Mouse (Mus musculus) monocyte, adult 2 months (primary cell): ENCODE data around the gene Pip4k2b.
"Not testable (repeated sequence)": the region's sequence is repeated elsewhere in the genome, so short reads cannot be mapped to it uniquely, and the experiment has no call there.

Source experiments
- DNase-seq, 2 experiments: peaks; one replicate each; pipeline ENCODE4 v3.0.0; 2022; ENCODE audit warnings: low spot score in 2 of 2, low read depth in 1 of 2

Pip4k2b gene

DNA sequence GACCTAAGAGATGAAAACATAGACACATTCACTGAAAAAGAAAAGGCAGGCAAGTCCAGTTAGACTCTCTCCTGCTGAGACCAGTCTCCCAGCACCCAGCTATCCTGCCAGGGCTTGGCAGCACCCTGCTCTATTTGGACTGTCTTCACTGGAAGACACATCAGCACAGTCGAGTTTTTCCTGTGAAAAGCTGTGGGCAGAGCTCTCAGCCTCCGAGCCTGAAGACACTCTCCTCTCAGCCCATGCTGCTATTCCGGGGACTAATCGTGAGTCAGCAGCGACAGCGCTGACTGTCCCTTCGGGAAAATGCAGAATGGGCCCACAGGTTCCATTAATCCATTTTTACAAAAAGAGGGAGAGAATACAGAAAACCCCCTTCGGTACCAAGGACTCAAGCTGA is 8.8 kb upstream of the Pip4k2b start:
- no peak for DNase-seq

DNA sequence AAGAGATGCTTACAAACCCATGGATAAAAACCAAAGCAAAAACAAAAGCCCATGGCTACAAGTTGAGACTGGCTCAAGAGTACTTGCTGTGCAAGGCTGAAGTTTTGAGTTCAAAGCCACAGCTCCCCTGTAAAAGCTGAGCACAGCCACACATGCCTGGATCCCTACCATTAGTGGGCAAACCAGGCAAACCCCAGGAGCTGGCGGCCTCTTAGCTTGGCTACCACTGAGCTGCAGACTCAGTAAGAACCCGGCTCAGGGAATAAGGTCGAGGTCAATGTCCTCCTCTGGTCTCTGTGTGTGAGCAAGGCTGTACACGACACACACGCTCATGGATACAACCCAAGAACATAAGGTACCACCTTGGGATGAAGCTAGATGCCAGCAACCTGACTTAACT is 4.0 kb upstream of the Pip4k2b start:
- no peak for DNase-seq

DNA sequence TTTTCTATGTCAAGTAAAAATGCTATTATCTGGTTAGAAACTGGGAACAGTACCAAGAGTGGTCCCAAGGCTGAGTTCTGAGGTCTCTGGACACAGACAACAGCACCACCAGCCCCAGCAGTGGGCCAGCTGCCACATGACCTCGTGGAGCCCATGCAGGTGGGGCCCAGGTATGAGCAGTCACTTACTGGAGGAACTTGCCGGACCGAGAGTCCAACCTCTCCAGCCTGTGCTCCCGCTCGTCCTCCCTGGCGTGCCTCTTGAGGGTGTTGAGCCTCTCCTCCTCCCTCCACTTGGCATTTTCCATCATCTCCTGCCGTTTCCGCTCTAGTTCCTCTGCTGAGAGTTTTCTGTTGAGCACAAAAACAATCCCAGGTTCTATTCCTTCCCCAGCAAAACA is 3.3 kb upstream of the Pip4k2b start:
- DNase-seq, result no peak

DNA sequence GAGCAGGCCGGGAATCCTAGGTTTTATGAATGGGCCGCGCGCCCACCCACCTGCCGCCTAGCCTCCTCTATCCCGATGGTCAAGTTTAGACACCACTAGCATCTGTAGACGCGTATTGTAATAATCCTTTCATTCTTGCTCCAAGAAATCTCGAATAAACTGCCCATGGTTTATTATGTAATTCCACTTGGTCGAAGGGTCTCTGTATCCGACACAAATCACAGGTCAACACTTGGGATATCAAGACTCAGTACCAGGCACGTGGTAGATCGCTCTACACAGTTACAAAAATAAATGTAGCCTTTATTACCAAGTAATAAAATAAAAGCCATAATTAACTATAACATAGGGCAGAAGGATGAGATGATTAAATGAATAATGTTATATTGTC is 822 bp upstream of the Pip4k2b start:
- no peak for DNase-seq

DNA sequence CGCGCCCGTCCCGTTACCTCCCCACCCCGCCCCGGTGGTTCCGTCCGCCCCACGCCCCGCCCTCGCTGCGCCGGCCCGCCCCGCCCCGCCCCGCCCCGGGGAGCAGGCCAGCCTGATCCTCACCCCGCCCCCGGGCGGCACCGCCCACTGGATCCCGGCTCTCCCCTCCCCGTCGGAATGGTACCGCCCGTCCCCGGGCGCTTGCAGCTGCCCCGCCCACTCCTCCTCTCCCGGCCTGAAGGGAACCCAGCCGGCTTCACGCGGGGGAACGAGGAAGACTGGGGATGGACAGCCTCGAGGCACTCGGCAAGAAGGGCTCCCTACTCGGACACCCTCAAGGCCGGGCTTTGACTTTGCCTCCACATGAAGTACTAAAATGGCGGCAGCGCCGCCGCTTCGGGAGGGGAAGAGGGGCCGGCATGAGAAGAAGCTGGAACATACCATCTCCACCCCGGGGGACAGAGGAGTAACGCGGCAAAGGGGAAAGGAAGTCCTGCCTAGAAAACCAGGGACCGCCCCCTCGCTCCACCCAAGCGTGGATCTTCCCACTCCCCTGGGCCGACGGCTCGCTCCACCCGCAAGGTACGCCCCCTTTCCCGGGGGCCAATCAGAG is 320 bp upstream of the Pip4k2b start:
- peak; percentile 95 to 96 for DNase-seq

DNA sequence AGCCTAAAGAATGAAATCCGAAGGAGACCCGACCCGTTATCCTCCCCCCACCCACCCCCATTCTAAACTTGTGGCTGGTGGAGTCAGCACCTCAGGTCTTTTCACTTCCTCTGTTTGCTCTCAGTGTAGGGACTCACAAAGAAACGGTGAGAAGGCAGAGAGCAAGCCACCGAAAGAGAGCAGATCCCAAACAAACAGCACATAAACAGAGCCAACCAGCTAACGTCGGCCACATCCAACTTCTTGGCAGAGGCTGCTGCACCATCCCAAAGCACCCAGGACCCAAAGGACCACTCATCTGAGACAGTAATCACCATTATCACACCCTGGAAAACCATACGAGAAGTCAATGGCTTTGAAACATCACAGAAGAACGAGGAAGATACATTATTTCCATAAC is 1.1 kb downstream of the Pip4k2b start:
- DNase-seq, result no peak

DNA sequence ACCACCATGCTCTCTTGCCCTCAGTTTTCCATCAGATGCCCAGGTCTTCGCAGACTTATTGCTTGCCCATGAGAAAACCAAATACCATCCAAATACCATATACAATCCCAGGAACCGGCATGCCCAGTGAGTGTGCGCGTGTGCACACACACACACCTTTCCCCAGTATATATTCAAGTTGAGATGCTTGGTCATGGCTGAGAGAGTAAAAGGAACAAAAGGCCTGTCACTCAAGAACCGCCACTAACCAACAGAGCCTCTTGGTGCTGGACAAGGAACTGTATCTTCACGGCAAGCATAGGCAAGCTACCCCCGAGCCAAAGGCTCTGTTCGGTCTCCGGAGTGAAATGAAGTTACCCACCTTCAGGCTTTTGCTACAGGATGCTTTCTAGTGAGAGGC is 1.9 kb downstream of the Pip4k2b start:
- no peak for DNase-seq

DNA sequence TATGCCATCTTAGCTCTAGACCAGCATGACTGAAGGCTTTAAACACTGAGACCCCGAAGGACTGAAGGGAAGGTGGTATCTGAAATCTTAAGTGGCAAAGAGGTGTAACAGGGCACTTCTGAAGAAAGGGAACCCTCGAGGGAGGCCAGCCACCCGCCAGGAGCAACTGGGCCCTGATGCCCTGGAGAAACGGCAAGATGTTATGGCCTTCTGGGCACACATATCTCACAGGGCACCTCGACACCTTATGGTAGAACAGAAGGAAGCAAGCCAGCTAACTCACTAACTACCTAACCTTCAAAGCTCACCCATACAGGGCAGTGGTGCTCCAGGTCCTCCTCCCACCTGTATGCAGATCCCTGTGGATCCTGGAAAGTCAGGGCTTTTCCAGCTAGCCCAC is 2.3 kb downstream of the Pip4k2b start:
- DNase-seq, result no peak

DNA sequence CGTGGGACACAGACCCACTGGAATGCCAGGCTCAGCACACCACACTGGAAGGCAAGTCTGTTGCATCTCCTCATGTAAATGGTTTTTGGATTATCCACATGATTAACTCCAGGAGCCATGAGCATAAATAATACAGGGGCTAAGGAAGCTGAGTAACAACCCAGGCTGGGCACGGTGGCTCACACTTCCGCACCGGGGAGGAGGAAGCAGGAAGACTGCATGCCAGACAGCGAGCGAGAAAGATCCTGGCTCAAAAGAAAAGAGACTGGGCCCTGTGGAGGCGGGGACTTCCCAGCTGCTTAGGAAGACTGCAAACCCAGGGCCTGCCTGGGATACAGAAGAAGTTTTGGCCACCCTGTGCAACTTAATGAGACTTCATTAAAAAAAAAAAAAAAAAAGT is 4.3 kb downstream of the Pip4k2b start:
- DNase-seq, result no peak

DNA sequence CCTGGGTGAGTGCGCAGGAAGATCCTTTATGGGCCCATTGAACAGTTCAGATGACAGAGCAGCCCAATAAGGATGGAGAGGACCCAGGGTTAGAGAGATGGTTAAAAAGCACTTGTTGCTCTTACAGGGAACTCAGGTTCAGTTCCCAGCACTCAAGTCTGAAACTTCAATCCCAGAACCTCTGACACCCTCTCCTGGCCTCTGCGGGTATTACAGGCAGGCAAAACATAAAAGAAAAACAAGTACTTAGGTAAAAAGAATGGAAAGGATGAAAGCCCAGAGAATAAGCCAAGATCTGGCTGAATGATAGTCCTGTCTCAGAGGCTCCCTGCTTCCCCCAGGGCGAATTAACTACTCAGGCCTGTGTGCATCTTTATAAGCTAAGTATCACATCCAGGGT is 5.3 kb downstream of the Pip4k2b start:
- DNase-seq, result no peak

DNA sequence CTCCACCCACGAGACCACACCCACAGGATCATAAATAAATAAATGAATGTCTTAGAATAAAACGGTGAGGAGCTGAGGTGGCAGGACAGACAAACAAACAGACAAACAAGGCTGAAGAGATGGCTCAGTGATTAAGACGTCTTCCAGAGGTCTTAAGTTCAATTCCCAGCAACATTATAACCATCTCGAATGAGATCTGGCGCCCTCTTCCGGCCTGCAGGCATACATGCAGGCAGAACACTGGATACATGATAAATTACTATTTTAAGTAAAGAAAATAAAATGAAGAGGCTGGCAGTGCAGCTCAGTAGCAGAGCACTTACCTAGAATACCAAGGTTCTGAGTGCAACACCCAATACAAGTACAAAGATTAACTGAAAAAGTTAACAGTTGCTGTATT is 5.8 kb downstream of the Pip4k2b start:
- no peak for DNase-seq

DNA sequence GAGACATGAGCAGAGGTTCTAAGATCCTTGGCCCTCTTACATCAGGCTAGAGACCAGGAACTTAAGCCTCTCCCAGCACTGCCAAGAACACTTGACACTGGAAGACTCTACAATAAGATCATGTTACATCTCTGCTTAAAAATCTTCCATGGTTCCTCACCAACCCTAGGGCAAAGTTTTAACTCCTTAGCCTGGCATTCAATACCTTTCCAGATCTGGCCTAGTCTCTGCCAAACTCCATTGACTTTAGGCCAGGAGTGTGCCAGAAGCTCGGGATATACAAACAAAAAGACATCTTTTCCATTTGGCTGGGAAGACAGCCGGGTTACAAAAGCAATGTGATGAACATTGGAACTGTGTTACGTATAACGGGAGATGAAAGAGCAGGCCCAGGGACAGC is 6.9 kb downstream of the Pip4k2b start:
- DNase-seq, result no peak

DNA sequence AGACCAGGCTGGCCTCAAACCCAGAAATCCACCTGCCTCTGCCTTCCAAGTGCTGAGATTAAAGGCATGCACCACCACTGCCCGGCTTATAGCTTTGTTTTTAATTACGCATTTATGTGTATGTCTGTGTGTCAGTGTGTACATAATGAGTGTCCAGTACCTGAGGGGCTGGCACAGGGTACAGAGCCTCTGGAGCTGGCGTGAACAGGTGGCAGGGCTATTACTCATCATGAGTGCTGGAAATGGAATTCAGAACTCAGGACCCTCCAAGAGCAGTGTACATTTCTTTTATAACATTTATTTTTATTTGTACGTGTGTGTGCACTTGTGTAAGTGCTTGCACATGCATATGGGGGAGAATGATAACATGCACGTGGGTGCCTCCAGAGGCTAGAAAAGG is 7.9 kb downstream of the Pip4k2b start:
- DNase-seq, result no peak

DNA sequence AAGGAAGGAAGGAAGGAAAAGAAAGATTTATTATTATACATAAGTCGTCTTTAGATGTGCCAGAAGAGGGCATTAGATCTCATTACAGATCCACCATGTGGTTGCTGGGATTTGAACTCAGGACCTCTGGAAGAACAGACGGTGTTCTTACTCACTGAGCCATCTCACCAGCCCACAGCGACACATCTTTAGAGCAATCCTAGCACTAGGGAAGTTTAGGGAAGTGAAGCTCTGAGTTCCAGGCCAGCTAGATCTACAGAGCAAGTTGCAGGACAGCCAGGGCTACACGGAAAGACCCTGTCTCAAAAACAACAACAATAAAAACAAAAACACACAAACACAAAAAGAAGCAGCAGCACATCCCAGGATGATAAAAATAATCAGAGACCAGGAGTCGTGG is 9.7 kb downstream of the Pip4k2b start:
- not testable (repeated sequence) for DNase-seq

DNA sequence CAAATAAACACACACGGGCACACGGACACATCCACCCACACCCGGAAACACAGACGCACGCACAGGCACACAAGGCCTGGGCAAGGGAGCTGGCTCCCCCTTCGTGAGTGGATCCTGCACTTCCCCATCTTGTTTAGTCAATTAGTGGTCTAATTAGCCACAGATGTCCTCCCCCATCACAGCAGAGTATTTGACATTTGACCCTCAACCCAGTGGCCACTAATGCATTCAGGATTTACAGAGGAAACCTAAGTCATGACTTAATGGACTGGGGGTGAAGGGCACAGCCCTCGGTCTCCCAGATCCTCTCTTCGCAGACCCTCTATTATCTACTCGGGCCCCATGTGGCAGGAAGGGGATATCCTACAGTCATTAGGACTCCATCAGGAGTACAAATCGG is 10.8 kb downstream of the Pip4k2b start:
- DNase-seq, result no peak

DNA sequence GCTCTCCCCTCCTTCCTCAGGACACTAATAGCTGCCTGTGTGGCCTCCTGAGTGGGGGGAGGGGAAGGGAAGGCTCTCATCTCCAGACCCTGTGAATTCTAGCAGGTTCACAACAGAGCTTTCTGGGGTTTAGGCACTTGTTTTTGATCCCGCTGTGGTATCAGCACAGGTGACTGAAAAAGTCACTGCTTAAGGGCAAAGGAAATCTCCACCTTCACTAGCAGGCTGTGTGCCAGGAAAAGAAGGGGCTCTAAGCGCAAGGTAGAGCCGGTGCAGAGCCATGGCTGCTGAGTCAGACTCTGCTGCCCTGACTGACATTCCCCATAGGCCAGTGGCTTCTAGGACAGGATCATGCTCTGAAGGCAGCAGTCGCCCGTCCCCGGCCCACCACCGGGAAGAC is 15.8 kb downstream of the Pip4k2b start:
- DNase-seq, result no peak

DNA sequence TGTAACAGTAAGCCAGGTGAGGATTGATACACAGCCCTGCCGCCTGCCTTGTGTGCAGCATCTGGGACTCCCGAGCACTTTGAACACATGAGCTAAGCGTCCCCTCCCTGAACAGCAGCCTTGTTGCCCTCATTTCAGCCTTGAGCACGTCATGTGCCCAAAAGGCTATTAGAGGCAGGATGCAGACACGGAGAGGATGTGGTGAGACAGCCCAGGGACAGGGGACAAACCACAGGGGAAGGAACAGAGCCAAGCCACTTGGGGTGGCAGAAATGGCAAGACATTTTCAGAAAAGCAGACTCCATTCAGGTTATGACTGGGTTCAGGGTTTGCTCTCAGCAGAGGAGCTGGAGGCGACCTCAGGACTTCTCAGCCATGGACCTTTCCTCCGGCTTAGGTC is 16.2 kb downstream of the Pip4k2b start:
- no peak for DNase-seq

DNA sequence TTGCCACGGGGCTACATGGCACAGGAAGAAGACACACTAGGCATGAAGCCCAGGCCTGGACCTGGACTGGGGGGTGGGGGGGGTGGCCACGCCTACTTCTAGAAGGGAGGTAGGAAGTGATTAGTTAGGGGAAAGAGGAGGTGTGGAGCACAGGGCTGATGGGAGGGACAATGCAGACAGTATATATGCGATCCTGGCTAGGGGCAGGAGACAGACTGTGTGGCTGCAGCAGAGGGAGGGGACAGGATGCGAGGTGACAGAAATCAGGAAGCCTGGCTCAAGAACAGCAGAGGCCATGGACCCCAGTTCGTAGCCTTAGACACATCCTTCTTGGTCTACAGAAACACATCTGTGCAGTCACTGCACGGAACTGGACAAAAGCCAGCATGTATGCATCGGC is 20.8 kb downstream of the Pip4k2b start:
- no peak for DNase-seq

DNA sequence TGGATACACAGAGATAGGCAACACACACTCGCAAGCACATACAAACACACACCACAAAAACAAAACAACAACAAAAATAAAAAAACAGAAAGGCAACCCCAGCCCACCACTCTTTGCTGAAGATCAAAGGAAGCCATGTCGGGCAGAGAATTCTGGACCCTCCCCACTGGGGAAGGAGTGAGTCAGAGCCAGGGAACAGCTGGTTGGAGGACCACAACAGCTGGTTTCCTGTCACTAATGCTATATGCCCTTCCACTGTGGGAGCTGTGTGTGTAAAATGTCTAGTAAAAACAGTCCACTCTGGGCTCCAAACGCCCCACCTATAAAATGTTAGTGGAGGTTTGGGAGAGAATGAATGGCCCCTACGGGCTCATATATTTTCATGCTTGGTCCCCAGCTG is 23.2 kb downstream of the Pip4k2b start:
- no peak for DNase-seq

DNA sequence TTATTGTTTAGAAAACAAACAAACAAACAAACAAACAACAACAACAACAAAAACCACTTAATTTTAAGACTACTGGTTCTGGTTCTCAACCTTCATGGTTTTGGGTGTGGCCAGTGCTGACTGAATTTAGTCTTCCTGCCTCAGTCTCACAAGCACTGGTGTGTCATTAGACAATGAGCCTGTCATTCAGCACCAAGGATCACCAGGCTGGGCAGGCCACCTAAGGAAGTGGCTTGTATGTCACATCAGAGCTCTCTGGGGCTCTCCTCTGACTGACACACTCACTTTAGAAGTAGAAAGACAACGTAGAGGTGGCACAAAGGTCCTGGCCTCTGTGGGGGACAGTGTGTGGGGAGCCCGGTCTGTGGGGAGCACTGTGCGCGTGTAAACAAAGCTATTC is 25.5 kb downstream of the Pip4k2b start:
- no peak for DNase-seq

DNA sequence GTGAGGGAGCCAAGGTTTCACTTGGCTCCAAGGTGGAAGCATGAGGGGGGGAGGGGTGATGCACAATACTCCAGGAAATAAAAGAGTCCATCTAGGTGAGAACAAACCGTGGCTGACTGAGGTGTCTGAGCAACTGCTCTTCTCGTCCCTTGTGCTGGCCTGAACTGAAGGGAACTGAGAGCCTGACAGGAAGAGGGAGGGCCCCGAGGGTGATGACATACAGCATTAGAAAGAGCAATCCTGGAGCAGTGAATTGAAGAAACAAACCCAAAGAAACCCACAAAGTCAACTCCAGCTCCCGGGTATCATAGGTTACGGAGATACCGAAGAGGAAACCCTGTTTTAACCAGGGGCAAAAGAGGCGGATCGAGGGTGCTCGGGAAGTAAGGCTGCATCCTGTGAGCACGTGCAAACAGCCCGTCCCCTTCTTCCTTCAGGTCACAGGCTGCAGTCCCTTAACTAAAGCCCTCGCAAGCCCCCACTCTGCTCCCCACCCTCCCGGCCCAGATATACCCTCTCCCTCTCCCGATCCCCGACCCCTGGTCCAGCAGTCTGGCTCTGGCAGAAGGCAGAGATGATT is 26.1 kb downstream of the Pip4k2b start:
- DNase-seq, result peak in 1 of 2 experiments; percentile 51

DNA sequence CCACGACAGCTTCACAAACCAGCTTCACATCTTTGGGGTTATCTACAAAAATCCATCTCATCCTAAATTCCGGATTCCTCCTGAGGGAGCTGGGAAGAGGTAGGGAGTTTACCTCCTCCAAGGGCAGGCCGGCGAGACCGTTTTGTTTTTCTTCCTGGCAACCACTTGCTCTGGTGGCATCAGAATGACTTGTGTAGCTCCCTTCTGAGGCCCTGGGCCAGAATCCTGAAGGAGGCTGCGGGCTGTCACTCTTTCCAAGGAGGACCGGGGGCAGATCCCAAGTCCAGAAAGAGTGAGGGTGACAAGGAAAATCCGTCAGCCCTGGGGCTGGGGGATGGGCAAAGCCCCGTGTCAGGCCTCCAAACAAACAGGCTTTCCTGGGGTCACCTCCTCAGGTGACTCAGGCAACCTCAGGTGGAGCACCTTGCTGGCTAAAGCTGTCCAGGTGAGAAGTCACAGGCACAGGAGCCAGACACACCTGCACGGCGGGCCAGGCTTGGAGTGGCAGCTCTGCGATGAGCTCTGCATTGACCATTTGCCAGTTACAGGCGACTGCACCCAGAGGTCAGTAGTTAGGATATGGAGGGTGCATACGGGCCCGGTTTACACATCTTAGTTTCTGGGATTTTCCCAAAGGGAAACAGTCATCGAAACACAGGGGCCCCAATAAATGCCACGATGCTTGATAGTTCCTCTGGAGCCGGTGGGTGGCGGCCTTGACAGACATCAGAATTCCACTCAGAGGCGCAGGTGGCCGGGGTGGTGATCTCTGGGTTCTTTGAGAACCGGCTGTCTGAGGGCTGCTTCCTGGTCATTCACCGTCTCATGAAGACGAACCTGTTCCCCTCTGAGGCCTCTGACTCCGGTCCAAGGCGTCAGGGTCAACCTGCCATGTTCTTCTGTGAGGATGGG is 26.9 kb downstream of the Pip4k2b start:
- no peak for DNase-seq

DNA sequence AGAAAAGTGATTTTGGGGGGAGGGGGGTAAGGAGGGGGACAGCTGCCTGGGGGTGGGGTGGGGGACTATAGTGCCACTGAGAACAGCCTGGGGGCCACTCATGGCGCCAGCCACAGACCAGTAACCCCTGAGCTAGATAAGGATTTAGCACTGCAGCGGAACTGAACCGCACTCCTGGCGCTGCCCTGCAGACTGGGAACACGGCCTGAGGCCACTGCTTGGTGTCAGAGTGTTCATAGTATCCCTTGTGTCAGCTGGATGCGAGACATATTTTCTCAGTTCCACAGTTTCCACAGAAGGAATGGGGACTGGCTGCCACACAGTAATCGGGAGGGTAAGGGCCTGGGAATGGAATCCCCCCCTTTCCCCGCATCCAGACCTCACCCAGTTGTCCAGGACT is 28.5 kb downstream of the Pip4k2b start:
- no peak for DNase-seq
